Mouse (Mus musculus) left cerebral cortex, adult 2 months (tissue): ENCODE measurements around the gene Yae1d1. TPM values are rescaled to one million over a fixed set of nuclear protein-coding genes. Genes with fewer than 3 reads are reported as not detected.

Source experiments
- DNase-seq, 2 experiments: peaks; one replicate each; pipeline ENCODE4 v3.0.0; 2021 to 2022; ENCODE audit warnings: low spot score in 2 of 2, mixed read lengths in 1 of 2; ENCODE audit errors: extremely low spot score in 1 of 2
- H3K27ac ChIP-seq: fragments of 200-600 bp; 2 replicates; pipeline ENCODE4 v1.8.1; 2022
- H3K4me3 ChIP-seq: fragments of 200-600 bp; 2 replicates; pipeline ENCODE4 v1.8.1; 2022
- CTCF ChIP-seq: fragments of 200-600 bp; IDR thresholded peaks from 2 replicates; pipeline ENCODE4 v1.8.1; 2022; ENCODE audit warnings: antibody characterized with exemption, mild to moderate bottlenecking, moderate library complexity
- intact Hi-C: fragments of 180-260 bp; cut with DNase I; formaldehyde crosslinking; loops from one replicate; pipeline ENCODE4 v1.15.1; 2025
- long read RNA-seq, 2 experiments: library from polyadenylated mRNA; stranded (forward); transcript quantifications; one replicate each; pipeline ENCODE4 v2.0.0; 2021; ENCODE audit warnings: borderline mapping rate in 2 of 2
- total RNA-seq, 2 experiments: library from RNA; stranded (reverse); gene quantifications; 2 replicates each; pipeline ENCODE4 v1.2.3; 2021

The Yae1d1 gene
- 10 to 100 TPM; 24.8 to 25.3 TPM for total RNA-seq
- long read RNA-seq, experiment 1, full-length matches to known transcripts, result 23 of 25 reads
- long read RNA-seq, experiment 1, partial matches to known transcripts, result 2 of 25 reads
- long read RNA-seq, experiment 1, other reads (novel, unspliced or antisense), result 0 of 25 reads
- long read RNA-seq, experiment 2, full-length matches to known transcripts, result 18 of 23 reads
- long read RNA-seq, experiment 2, partial matches to known transcripts, result 3 of 23 reads
- long read RNA-seq, experiment 2, other reads (novel, unspliced or antisense), result 2 of 23 reads

DNA sequence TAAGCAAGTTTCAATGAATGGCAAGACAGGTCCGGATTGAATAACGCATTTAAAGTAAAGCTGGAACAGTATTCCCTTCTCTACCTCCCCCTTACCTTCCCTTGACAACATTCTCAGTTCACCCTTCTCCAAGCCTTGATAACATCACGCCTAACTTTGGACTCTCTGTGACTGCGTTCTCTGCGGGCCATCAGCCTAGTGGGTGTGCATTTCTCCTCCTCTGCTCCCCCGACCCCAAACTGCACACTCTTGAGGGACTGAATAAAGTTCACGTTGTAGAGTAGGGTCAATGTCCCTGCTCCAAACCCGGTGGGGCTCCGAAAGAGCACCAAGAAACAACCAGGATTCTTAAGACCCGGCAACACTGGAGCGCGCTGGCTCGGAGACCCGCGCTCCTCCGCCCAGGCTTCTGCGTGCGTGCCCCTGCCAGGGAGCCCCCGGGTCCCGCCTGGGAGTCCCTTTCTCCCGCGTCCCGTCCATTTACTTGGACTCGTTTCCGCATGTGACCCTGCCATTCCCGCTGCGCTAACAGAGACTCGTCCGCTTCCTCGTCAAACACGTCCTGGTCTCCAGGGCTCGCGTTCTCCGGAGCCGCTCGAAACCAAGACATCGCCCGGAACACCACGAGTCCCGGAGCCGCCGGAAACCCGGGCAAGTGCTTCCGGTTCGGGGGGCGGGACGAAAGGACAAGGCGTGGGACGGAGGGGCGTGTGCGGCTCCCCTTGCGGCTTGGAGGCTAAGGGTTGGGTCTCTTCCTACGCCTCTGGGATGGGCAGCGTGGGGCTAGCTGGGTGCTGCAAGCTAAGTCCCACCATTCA lies at the start of gene Yae1d1:
Gene Yae1d1, minus strand, starts transcription at position 653 of the 818 bp plus-strand sequence.
- TF ChIP-seq CTCF, result peak; percentile 30
- Histone ChIP-seq H3K4me3 (peak within 1 kb of the TSS; percentile 86), H3K27ac (peak within 1 kb of the TSS; percentile 87)
- intact Hi-C loops, result no loop called here
- peak; percentile 88 to 93 for DNase-seq

DNA sequence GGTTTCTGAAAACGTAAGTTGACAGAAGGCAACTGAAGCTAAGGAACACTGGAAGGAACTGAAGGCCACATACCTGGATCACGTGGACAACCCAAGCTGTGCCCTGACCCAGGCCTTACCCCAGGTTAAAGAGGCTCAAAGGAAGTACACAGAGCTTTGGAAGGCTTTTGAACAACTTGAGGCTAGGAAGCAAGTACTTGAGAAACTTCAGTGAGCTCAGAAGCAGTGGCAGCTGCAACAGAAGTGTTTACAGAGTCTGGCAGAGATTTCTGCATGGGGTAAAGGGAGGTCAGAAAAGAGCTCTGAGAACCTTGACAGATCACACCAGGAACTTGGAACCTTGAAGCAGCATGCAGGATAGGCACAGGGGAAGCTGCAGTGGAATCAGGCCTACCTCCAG lies 45.7 kb upstream of the Yae1d1 start:
- Histone ChIP-seq H3K27ac (no peak overlapping the region), H3K4me3 (no peak overlapping the region)
- TF ChIP-seq CTCF, result no peak
- DNase-seq, result no peak
- intact Hi-C loops, result no loop called here

DNA sequence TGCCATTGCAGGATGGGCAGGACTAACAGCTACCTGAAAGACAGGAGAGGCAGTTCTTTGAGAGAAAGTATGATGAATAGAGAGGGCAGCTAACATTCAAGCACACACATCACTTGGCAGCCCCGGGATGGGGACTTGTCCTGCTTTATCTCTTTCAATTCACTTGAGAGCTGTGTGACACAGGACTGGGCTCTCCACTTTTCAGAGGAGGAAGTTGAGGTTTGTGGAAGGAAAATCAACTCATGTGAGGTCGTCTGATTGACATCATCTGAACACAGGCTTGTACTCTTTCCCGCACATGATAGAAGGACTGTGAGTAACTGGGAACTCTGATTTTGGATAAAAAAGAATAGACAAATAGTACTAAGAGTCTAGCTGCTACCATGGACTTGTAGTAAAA lies 23.5 kb upstream of the Yae1d1 start:
- H3K4me3 ChIP-seq, result no peak overlapping the region
- DNase-seq, result no peak
- intact Hi-C loops, result no loop called here

DNA sequence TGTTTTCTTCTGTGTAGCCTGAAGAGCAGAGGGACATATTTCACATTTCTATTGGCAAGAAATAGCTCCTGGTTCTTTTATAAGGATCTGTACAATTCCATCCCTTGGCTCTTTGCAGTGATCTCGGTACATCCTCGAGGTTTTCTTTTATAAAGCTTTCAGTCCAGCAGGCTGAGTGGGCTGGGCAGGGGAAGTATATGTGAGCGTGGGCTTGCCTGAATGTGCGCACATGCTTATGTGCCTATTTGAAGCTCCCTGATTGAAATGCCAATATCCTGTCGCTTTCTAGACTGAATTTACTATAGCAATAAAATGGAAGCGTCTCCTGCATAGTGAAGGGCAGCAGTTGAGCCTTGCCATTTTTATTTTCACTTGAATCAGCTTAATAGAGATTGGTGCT lies 20.1 kb upstream of the Yae1d1 start:
- no peak overlapping the region; the same call in 1 of the 2 replicates for H3K27ac ChIP-seq
- no peak overlapping the region for H3K4me3 ChIP-seq
- peak in 1 of 2 experiments; percentile 13 for DNase-seq
- intact Hi-C loops, result no loop called here
- no peak for TF ChIP-seq CTCF

More for the DNA sequence above, 23.5 kb upstream of the Yae1d1 start:
- H3K27ac ChIP-seq, result no peak overlapping the region
- no peak for TF ChIP-seq CTCF

DNA sequence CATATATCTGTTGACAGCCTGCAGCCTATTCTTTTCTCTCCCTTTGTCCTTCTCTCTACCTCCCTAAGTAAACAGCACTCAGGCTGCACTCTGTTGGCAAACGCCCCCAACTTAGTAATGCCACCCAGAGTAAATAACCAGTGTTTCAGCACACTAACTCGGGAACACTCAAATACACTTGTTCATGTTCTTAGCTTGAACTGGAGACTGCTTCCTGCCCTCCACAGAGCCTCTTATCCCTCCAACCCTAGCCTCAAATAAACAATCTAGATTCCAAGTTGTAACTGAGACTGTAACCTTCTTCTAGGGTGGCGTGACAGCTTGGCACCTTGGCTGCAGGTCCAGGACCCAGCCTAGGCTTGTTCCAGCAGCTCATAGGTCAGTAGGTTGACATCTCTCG lies 17.9 kb upstream of the Yae1d1 start:
- Histone ChIP-seq H3K4me3 (no peak overlapping the region), H3K27ac (no peak overlapping the region)
- DNase-seq, result no peak
- TF ChIP-seq CTCF, result no peak
- intact Hi-C loops, result no loop called here

DNA sequence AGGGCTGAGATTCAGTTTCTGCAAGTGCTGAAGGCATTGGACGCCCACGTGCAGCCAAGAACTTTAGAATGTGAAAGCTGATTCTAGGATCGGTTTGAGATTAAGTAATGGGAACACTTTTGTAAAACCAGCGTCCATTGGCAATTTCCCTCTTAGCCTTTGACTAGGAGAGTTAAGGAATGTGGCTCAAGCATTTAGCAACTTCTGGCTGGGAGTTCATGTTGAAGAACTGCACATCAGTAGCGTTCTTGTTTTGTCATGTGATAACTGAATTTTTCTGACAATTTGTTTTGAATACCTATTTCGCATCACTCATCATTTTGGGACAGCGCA lies 332 bp upstream of the Yae1d1 start:
- intact Hi-C loops, result no loop called here
- no peak for TF ChIP-seq CTCF
- Histone ChIP-seq H3K27ac (peak overlapping the region; percentile 87; the same call in 1 of the 2 replicates), H3K4me3 (peak overlapping the region; percentile 86)
- DNase-seq, result no peak

DNA sequence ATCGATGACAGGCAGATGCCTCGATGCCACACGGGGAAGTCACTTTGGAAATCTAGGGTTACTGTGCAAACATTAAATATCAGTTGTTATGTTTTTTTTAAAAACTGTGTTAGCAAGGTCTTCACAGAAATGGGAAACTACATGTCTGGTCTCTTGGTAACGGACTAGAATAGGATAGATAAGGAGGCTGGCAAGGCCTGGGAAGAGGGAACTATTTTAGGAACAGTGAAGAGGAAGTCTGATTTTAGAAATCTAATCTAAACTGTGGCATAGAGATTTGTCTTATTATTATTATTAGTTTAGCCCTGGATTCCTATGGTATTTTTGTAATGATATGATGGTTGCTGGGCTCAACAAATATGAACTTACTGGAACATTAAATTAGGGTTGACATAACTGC lies 1.1 kb downstream of the Yae1d1 start:
- Histone ChIP-seq H3K4me3 (peak overlapping the region; percentile 86; the same call in 1 of the 2 replicates), H3K27ac (no peak overlapping the region)
- intact Hi-C loops, result no loop called here
- TF ChIP-seq CTCF, result no peak
- DNase-seq, result no peak

DNA sequence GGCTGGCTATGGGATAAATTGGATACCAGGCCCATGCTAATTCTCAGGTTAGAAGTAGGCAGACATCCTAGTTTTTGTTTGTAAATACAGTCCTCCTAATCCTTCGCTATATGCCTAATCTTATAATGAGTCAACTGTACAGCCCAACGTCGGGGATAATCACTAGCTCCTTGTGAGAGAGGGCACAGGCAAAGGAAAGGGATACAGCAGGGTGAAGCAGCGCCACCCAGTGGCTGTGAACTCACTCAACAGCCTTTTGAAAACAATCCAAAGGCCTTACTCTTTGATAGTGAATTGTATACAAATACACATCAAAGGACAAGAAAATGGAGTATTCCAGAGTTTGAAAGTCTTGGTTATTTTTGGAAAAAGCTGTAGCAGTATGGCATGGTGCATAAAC lies 10.0 kb downstream of the Yae1d1 start:
- peak; percentile 93 for TF ChIP-seq CTCF
- Histone ChIP-seq H3K27ac (no peak overlapping the region), H3K4me3 (no peak overlapping the region)
- peak; percentile 50 to 59 for DNase-seq
- intact Hi-C loops, result loop anchor here (1.0 to 10.0 kb wide), 2 partner anchors 146 to 238 kb away; no protein-coding TSS in a partner anchor

DNA sequence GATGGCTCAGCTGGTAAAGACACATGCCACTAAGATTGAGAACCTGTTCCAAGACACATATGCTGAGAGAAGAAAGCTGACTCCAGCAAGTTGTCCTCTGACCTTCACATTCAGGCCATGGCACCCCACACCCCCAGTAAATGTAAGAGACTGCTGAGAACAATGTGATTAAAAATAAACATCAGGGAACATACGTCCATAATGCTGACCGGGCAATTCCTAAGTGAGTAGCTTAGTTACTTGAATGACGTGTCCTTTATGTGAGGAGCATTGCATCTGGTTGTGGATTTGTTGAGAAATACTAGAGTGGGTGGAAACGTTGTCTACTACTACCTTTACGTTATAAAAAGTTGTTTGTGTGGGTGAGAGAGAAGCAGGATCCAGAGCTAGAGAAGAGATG lies 10.5 kb downstream of the Yae1d1 start:
- TF ChIP-seq CTCF, result no peak
- intact Hi-C loops, result loop anchor here (1.0 to 10.0 kb wide), 2 partner anchors 145 to 238 kb away; no protein-coding TSS in a partner anchor
- DNase-seq, result no peak
- Histone ChIP-seq H3K4me3 (no peak overlapping the region), H3K27ac (no peak overlapping the region)

DNA sequence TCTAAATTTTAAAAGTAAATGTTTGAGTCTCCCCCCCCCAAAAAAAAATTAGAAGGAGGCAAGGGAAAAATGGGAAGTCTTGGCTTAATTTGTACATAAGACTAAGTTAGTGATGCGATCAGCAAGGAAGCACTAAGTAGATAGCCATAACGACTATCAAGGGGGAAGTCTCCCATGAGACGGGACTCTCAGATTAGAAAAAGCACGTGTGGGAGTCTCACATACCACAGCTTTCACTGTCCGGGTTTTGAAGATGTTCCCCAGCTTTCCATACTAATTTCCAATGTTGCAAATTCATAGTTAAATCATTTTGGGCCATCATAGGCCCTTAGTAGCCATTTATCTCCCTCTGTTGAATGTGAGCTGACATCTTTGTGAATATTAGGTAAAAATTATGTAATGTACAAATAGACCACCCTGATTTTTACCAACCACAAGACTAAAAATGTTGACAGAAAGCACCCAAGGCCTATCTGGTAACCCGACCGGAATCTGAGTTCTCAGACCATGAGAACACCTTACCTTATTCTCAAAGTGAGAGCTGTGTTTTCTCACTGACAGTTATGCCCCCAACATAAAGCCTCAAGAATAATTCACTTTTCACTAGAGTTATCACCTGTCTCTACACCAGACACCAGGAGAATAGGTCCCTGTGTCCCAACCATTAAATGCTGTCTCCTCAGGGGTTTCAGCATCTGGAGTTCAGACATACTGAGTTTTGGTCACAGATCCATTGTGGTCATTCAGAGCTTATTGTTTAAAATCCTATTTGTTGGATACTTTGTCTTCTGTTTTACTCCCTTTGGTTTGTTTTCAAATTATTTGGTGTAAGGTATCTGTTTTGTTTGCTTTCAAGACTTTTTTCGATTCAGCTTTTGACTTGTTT lies 16.1 kb downstream of the Yae1d1 start:
- no peak overlapping the region for H3K4me3 ChIP-seq
- intact Hi-C loops, result no loop called here
- TF ChIP-seq CTCF, result no peak
- H3K27ac ChIP-seq, result no peak overlapping the region
- no peak for DNase-seq

DNA sequence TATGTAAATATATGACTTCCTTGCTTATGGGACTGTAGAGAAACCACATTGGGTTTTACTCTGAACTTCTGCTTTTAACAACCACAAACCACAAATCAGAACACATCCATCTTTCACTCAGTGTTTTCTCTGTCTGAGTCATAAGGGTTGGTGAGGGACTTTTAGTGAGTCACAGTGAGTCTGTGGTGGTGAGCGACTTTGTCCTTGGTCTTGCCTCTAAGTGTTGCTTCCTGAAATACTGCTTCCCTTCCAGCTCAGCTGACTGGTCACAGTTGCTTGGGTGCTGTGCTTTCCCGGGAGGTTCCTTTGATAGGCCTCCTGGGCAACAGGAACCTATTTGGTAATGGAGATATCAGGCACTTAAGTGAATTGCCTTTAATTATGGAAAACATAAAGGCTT lies 17.3 kb downstream of the Yae1d1 start:
- Histone ChIP-seq H3K27ac (no peak overlapping the region), H3K4me3 (no peak overlapping the region)
- no peak for DNase-seq
- intact Hi-C loops, result no loop called here
- no peak for TF ChIP-seq CTCF
